Mouse (Mus musculus) lung, postnatal 0 days (tissue): ENCODE data around the gene Lactb.

ENCODE experiments used
- CTCF ChIP-seq: IDR thresholded peaks from 2 replicates; pipeline ENCODE4 v1.5.1; 2016; ENCODE audit warnings: antibody characterized with exemption, mild to moderate bottlenecking
- EP300 ChIP-seq: IDR thresholded peaks from 2 replicates; pipeline ENCODE4 v1.6.1; 2016; ENCODE audit warnings: antibody characterized with exemption, mild to moderate bottlenecking, control low read depth

DNA sequence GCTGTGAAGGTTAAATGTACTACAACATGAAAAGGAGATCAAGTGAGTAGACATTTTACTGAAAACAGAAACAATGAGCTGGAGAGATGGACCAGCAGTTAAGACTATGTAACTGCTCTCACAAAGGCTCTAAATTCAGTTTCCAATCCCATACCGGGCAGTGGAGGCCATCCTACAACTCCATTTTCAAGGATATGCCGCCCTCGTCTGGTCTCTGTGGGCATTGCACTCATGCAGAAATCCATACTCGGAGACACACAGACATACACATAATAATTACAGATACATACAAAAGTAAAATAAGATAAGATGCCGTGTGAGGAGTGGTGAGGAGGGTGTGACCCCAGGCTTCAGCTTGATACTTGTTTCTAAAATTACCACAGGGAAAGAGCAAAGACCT is 5.2 kb upstream of the Lactb start:
- TF ChIP-seq EP300 (no peak), CTCF (peak; percentile 93)
